Mouse (Mus musculus) midbrain, embryonic 15.5 days (tissue): Measurements from ENCODE around the gene Mtfp1. TPM values are rescaled to one million over a fixed set of nuclear protein-coding genes. Genes with fewer than 3 reads are reported as not detected.

ENCODE experiments used
- ATAC-seq: fragments of 200-750 bp; cut with Nextera tagmentation; replicated peaks from 2 replicates; pipeline ENCODE4 v1.8.0; 2017; ENCODE audit warnings: moderate TSS enrichment
- H3K27ac ChIP-seq: fragments of 300-500 bp; sonication (generic); 2 replicates; pipeline ENCODE4 v1.5.1; 2015; ENCODE audit warnings: mild to moderate bottlenecking, inconsistent platforms
- H3K27me3 ChIP-seq: fragments of 300-500 bp; sonication (generic); replicated peaks from 2 replicates; pipeline ENCODE4 v1.6.1; 2015; ENCODE audit warnings: inconsistent platforms
- H3K36me3 ChIP-seq: fragments of 300-500 bp; sonication (generic); replicated peaks from 2 replicates; pipeline ENCODE4 v1.6.1; 2015; ENCODE audit warnings: inconsistent platforms
- H3K4me1 ChIP-seq: fragments of 300-500 bp; sonication (generic); 2 replicates; pipeline ENCODE4 v1.6.1; 2015; ENCODE audit warnings: inconsistent platforms
- H3K4me2 ChIP-seq: fragments of 300-500 bp; sonication (generic); 2 replicates; pipeline ENCODE4 v1.6.1; 2015; ENCODE audit warnings: inconsistent platforms, mild to moderate bottlenecking, moderate library complexity
- H3K4me3 ChIP-seq: fragments of 300-500 bp; sonication (generic); 2 replicates; pipeline ENCODE4 v1.5.1; 2015; ENCODE audit warnings: mild to moderate bottlenecking, inconsistent platforms
- H3K9ac ChIP-seq: fragments of 300-500 bp; sonication (generic); 2 replicates; pipeline ENCODE4 v1.6.1; 2015; ENCODE audit warnings: mild to moderate bottlenecking, inconsistent platforms
- H3K9me3 ChIP-seq: fragments of 300-500 bp; sonication (generic); 2 replicates; pipeline ENCODE4 v1.6.1; 2016; ENCODE audit warnings: inconsistent platforms
- WGBS: fragments of 180-500 bp; shearing (Covaris S2); methylation state at CpG from one replicate; pipeline ENCODE4 v1.1.7; 2015; ENCODE audit warnings: mixed read lengths; 5-methylcytosine and 5-hydroxymethylcytosine counted together
- microRNA-seq: library from miRNA; unstranded; fragments of <30 nt; microRNA quantifications from one replicate; pipeline ENCODE4, GENCODE M21; 2016
- polyA plus RNA-seq: library from polyadenylated mRNA; unstranded; fragments of >200 nt; fragmentation: Nextera tagmentation; extraction: Ambion mirVana; gene quantifications from 2 replicates; pipeline ENCODE4 v1.2.1, GENCODE M21; 2015

Gene Mtfp1
- polyA plus RNA-seq, 1 experiment from 2014 or later = 9.3 TPM

DNA sequence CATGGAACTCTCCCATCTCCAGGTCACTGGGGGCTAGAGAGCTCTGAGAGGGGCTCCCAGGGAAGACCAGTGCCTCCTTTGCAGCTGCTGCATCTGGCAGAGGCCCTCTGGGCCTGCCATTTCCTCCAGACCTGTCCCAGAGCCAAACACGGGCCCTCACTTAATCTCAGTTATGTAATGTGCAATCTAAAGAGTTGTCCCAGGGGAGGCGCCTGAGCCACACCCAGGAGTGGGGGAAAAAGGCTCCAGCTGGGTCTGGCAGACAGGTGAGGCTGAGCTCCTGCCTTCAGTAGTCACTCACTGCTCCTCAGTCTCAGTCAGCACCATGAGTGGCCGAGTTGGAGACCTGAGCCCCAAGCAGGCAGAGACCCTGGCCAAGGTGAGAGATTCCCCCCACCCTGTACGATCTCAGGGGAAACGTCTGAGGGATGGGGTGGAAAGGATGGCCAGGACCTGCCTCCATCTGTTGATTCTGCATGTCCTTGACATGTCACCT is 30.6 kb downstream of the Mtfp1 start, which contains the start of gene Sec14l3:
Gene Sec14l3, plus strand, starts transcription at position 215 of the 496 bp plus-strand sequence.
- ATAC-seq = no peak
- Histone ChIP-seq H3K27ac (no peak within 1 kb of the TSS), H3K4me2 (no peak within 1 kb of the TSS), H3K27me3 (no peaks in the 10 kb centered on the region), H3K36me3 (no peaks in the 10 kb centered on the region), H3K9ac (no peak within 1 kb of the TSS), H3K4me3 (no peak within 1 kb of the TSS), H3K9me3 (no peaks in the 10 kb centered on the region), H3K4me1 (no peaks in the 10 kb centered on the region)
- WGBS = 79% methylated on average over 5 of the region's 5 CpGs

DNA sequence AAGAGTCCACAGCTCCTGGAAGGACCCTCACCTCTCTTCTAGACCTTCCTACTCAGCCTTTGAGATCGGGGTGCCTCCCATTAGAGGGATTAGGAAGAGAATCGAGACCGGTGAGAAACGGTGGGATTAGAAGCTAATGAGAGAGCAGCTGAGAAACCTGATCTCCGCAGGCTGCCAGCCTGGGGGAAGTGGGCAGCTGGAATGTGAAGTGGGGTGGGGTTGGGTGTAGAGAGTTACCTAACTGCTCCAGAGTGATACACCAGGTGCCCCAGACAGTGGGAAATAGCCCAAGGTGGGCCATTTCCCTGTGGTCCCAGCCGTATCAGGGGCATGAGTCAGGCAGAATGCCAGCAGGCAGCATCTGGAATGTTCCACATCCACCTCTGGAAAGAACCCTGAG is 32.3 kb downstream of the Mtfp1 start:
- H3K36me3 ChIP-seq = no peaks in the 10 kb centered on the region
- H3K4me2 ChIP-seq = no peak overlapping the region
- 38% methylated on average over 6 of the region's 6 CpGs for WGBS
- no peaks in the 10 kb centered on the region for H3K4me1 ChIP-seq
- no peak for ATAC-seq
- no peak overlapping the region for H3K27ac ChIP-seq
- no peaks in the 10 kb centered on the region for H3K9me3 ChIP-seq
- H3K4me3 ChIP-seq = no peak overlapping the region
- no peak overlapping the region for H3K9ac ChIP-seq
- no peaks in the 10 kb centered on the region for H3K27me3 ChIP-seq

DNA sequence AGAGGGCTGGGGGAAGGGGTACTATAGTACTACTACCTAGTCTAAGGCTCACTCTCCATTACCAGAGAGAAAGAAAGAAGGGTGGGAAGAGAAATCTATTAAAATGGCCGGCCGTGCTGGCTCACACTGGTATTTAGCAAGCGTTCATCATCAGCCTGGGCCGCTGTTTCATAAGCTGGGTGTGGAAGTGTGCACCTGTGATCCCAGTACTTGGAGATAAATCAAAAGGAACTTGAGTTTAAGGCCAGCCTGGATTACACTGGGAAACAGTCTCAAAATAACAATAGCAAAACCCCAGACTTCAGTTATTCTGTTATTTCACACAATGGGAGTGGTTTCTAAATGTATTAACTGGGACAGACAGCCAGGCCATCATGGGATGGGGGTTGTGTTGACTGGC is 32.7 kb downstream of the Mtfp1 start:
- H3K4me1 ChIP-seq = no peaks in the 10 kb centered on the region
- 92% methylated on average over 4 of the region's 4 CpGs for WGBS
- no peak for ATAC-seq
- no peak overlapping the region for H3K4me3 ChIP-seq
- H3K9me3 ChIP-seq = no peaks in the 10 kb centered on the region
- H3K4me2 ChIP-seq = no peak overlapping the region
- no peaks in the 10 kb centered on the region for H3K36me3 ChIP-seq
- no peak overlapping the region for H3K27ac ChIP-seq
- no peak overlapping the region for H3K9ac ChIP-seq
- H3K27me3 ChIP-seq = no peaks in the 10 kb centered on the region

DNA sequence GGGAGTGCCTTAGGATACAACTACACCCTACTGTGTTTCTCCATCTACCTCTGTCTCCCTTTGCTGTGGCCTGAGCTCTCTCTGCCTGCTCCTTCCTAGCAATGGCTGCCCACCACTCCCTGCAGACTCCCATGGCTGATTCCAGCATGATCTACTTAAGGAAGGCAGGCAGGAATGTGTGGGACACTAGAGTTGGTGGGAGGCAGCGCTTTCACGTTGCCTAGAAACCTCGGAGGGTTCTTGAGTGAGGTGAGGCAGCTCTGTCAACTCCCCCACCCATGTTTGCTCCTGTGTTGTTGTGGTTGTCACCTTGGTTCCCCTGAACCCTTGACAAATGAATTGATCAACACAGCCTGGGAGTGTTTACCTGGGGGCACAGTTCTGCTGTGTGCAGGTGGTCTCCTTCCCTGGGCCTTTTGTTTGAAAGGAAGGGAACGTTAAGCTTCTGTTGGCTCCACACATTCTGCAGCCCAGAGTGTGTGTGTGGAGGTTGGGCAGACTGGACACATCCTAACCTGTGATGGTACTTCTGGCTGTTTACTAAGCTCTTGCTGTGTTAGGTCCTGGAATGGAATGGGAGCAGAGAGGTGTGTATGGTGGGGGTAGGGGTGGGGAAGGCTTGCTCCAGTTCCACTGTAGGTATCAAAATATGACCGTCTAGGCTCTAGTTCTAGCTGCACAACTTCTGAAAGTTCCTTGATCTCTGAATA is 34.2 kb downstream of the Mtfp1 start:
- no peak for ATAC-seq
- Histone ChIP-seq H3K9me3 (no peaks in the 10 kb centered on the region), H3K4me1 (no peaks in the 10 kb centered on the region), H3K4me3 (no peak overlapping the region), H3K36me3 (no peaks in the 10 kb centered on the region), H3K4me2 (no peak overlapping the region), H3K27me3 (no peaks in the 10 kb centered on the region), H3K27ac (no peak overlapping the region), H3K9ac (no peak overlapping the region)
- WGBS = 77% methylated on average over 5 of the region's 5 CpGs

DNA sequence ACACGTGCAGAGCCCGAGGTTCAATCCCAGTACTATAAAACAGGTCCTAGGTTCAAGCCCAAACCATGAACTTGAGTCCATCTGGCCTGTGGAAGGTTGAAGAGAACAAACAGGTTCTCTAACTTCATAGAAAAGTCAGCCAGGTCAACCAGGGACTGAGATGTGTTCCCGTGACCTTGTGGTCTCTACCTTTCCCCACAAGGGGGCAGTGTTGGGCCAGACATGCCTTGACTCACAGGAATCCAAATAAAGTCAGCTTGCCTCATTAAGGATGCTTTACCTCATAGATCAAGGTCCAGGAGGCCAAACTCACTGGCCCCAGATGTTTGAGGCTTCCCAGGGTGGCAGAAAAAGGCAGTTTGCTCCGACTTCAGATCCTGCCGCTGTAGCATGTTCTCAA is 41.7 kb downstream of the Mtfp1 start:
- ATAC-seq = no peak
- WGBS = 21% methylated on average over 5 of the region's 5 CpGs
- no peaks in the 10 kb centered on the region for H3K27me3 ChIP-seq

DNA sequence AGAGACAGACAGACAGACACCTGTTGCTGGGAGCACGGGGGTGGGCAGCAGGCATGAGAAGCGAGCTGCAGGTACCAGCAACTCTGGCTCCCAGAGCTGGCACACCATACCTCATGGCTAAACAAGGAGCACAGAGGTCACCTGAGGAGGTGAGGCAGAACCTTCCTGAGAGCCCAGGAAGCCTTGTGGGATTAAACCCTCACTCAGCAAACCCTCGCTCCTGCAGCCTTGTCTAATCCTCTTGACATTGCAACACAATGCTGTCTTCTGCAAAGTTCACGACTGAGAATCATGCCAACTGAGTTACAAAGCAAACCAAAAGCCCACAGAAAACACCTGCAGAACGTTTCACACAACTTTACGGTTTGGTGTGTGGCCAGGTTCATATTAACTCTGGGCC is 46.8 kb downstream of the Mtfp1 start:
- Histone ChIP-seq H3K9me3 (no peaks in the 10 kb centered on the region), H3K36me3 (no peaks in the 10 kb centered on the region), H3K4me1 (no peaks in the 10 kb centered on the region), H3K9ac (no peak overlapping the region), H3K4me3 (no peak overlapping the region), H3K27ac (no peak overlapping the region), H3K4me2 (no peak overlapping the region), H3K27me3 (no peaks in the 10 kb centered on the region)
- ATAC-seq = no peak
- WGBS = 82% methylated on average over 6 of the region's 6 CpGs

More for the DNA sequence above, 41.7 kb downstream of the Mtfp1 start:
- Histone ChIP-seq H3K9ac (no peak overlapping the region), H3K9me3 (no peaks in the 10 kb centered on the region), H3K36me3 (no peaks in the 10 kb centered on the region), H3K4me2 (no peak overlapping the region), H3K4me3 (no peak overlapping the region), H3K4me1 (no peaks in the 10 kb centered on the region), H3K27ac (no peak overlapping the region)

DNA sequence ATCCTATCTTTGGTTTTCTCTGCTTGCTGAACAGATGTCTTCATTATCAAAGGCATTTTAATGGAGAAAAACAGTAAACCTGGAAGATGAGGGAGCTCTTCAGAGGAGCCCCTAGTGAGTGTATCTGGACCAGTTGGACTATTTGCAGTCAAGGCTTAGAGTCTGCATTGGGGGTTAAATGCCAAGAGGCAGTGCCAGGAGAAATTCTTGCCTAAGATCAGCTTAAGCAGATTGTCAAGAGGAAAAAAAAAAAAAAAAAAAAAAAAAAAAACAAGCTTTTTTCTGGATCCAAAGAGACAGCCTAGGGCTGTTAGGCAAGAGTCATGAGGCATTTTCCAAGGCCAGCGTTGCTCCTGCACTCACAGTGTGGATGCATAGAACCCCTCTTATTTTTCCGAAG is 47.5 kb downstream of the Mtfp1 start:
- H3K4me1 ChIP-seq = no peaks in the 10 kb centered on the region
- H3K27ac ChIP-seq = no peak overlapping the region
- no peak overlapping the region for H3K9ac ChIP-seq
- 94% methylated on average over 2 of the region's 2 CpGs for WGBS
- no peak overlapping the region for H3K4me3 ChIP-seq
- H3K9me3 ChIP-seq = no peaks in the 10 kb centered on the region
- no peak for ATAC-seq
- H3K4me2 ChIP-seq = no peak overlapping the region
- no peaks in the 10 kb centered on the region for H3K27me3 ChIP-seq
- H3K36me3 ChIP-seq = no peaks in the 10 kb centered on the region

DNA sequence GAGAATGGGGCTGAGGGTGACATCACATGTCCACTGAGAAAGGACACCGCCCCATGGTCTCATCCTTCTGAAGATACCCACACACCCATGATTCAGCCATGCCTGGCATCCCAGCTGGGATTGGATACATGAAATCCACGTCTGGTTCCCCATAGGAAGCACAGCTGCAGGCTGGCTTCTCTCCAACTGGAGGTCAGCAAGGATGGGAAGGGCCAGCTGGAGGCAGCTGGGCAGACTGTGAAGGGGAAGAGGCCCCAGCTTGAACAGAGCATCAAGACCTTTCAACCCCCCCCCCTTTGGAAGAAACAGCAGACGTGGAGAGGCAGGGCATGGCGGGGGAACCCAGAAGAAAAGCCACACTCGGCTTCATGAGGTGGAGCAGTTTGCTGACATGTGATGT is 48.7 kb downstream of the Mtfp1 start:
- H3K36me3 ChIP-seq = no peaks in the 10 kb centered on the region
- H3K9me3 ChIP-seq = no peaks in the 10 kb centered on the region
- no peak overlapping the region for H3K4me3 ChIP-seq
- no peak overlapping the region for H3K9ac ChIP-seq
- no peaks in the 10 kb centered on the region for H3K27me3 ChIP-seq
- no peak overlapping the region for H3K4me2 ChIP-seq
- H3K27ac ChIP-seq = no peak overlapping the region
- 71% methylated on average over 5 of the region's 5 CpGs for WGBS
- ATAC-seq = no peak
- no peaks in the 10 kb centered on the region for H3K4me1 ChIP-seq

DNA sequence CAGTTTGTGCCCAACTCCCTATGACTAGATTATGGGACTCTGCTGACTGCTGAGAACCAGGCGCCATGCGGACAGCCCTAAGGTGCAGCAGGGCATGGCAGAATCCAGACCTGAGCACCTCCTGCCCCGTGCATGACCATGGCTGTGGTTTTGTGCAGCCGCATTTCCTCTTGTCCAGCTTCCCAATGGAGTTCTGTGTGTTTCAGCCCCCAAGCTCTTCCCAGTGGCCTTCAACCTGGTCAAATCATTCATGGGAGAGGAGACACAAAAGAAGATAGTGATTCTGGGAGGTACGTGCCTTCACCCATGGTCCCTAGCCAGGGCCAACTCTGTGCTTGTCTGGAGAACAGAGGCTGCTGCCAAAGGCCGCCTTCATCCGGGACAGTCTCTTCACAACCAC is 52.2 kb downstream of the Mtfp1 start:
- ATAC-seq = no peak
- no peak overlapping the region for H3K9ac ChIP-seq
- WGBS = 87% methylated on average over 7 of the region's 7 CpGs
- no peak overlapping the region for H3K4me2 ChIP-seq
- no peak overlapping the region for H3K27ac ChIP-seq
- no peaks in the 10 kb centered on the region for H3K27me3 ChIP-seq
- no peaks in the 10 kb centered on the region for H3K4me1 ChIP-seq
- no peak overlapping the region for H3K4me3 ChIP-seq
- H3K36me3 ChIP-seq = no peaks in the 10 kb centered on the region
- no peaks in the 10 kb centered on the region for H3K9me3 ChIP-seq

Small RNA genes within 50 kb of the gene (microRNA-seq; reads per million reads assigned to microRNA genes)
- 5.0 reads per million, percentile 22 among the genes with 10 or more reads in this experiment for gene Mir3060

Other genes with a start within 250 kb of the Mtfp1 start
- gene Osbp2, start 231.5 kb downstream of the Mtfp1 start, polyA plus RNA-seq = 33.5 and 36.2 TPM in 2 replicates
- 0.43 and 0.90 TPM in 2 replicates for gene 4921536K21Rik, start 200.3 kb downstream of the Mtfp1 start, polyA plus RNA-seq
- 41.4 and 42.9 TPM in 2 replicates for gene Dusp18, start 200.2 kb downstream of the Mtfp1 start, polyA plus RNA-seq
- gene Slc35e4, start 180.8 kb downstream of the Mtfp1 start, polyA plus RNA-seq = 17.9 and 19.4 TPM in 2 replicates
- 22.6 and 24.9 TPM in 2 replicates for gene Tcn2, start 163.3 kb downstream of the Mtfp1 start, polyA plus RNA-seq
- gene Pes1, start 131.5 kb downstream of the Mtfp1 start, polyA plus RNA-seq = 57.5 and 60.1 TPM in 2 replicates
- 0.23 TPM in 1 of 2 replicates, not detected in the other for gene 4930556J24Rik, start 118.7 kb downstream of the Mtfp1 start, polyA plus RNA-seq
- 5.4 and 5.5 TPM in 2 replicates for gene Gal3st1, start 111.8 kb downstream of the Mtfp1 start, polyA plus RNA-seq
- gene Sec14l4, start 64.0 kb downstream of the Mtfp1 start, polyA plus RNA-seq = not detected in 2 replicates
- 1.3 and 1.4 TPM in 2 replicates for gene Sec14l3, start 30.6 kb downstream of the Mtfp1 start, polyA plus RNA-seq
- 4.0 TPM in 2 replicates for gene Sec14l2, start 28.0 kb upstream of the Mtfp1 start, polyA plus RNA-seq
- 55.3 and 55.4 TPM in 2 replicates for gene Rnf215, start 39.8 kb upstream of the Mtfp1 start, polyA plus RNA-seq
- gene Ccdc157, start 64.8 kb upstream of the Mtfp1 start, polyA plus RNA-seq = 9.0 and 10.3 TPM in 2 replicates
- 53.7 and 57.5 TPM in 2 replicates for gene Sf3a1, start 64.9 kb upstream of the Mtfp1 start, polyA plus RNA-seq
- gene Tbc1d10a, start 91.3 kb upstream of the Mtfp1 start, polyA plus RNA-seq = 35.0 and 38.6 TPM in 2 replicates
- gene Castor1, start 122.8 kb upstream of the Mtfp1 start, polyA plus RNA-seq = 2.6 and 3.6 TPM in 2 replicates
- gene Osm, start 141.0 kb upstream of the Mtfp1 start, polyA plus RNA-seq = 0.11 and 0.21 TPM in 2 replicates
- 0.05 TPM in 1 of 2 replicates, not detected in the other for gene Lif, start 162.1 kb upstream of the Mtfp1 start, polyA plus RNA-seq